Mouse (Mus musculus) thymus, postnatal 36 days (tissue): ENCODE measurements around the gene Dcpp2.
"Not testable (repeated sequence)": the region's sequence is repeated elsewhere in the genome, so short reads cannot be mapped to it uniquely, and the experiment has no call there.

Experiments
- DNase-seq, 2 experiments: peaks; one replicate each; pipeline ENCODE4 v3.0.0; 2022; ENCODE audit warnings: mixed read lengths in 2 of 2

Dcpp2 gene

GRCm38 (mm10) chr17:23931157-23931556 lies 50.5 kb downstream of the Dcpp2 start:
- no peak for DNase-seq

DNA sequence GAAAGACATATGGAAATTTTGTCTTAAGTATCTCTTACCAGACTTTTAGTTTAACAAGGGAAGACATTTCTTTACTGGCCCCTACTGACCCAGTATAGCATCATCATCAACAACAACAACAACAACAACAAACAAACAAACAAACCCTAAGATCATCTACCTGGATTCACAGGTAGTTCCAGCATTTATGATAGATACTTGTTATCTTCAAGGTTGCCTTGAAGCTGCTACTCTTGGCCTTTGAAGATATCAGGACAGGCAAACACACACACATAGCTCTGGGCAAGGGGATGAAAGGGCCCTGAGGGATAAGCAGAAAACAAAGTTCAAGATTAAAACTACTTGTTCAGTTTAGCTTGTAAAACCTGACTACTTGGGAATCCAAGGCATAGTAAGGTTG lies 60.7 kb downstream of the Dcpp2 start, which contains the start of gene Sbp:
Gene Sbp, plus strand, starts transcription at position 301 of the 400 bp plus-strand sequence.
- DNase-seq: no peak

- DNase-seq: not testable (repeated sequence)
Measured at GRCm38 (mm10) chr17:23947486-23947885, 66.8 kb downstream of the Dcpp2 start.

DNA sequence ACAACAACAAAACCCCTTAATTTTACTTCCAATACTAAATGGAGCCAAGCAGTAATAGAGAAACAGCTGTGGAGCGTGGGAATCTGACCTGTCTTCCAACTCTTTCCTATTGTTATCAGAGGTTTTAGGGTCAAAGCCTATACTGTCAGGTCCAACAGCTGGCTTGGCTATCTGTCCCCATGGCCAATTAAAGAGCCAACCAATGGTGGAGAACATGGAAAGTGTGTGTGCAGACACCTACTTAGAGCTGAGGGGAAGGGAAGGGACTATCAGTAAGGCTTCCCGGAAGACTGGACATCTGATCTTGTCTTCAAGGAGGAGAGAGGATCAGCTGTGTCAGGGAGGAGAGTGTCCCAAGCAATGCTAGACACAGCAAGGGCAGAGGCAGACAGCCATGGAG lies 68.4 kb downstream of the Dcpp2 start:
- no peak for DNase-seq
